Mouse (Mus musculus) CH12.LX (cell line): ENCODE data around the gene Rd3l. TPM values are rescaled to one million over a fixed set of nuclear protein-coding genes. Genes with fewer than 3 reads are reported as not detected.

ENCODE experiments used
- DNase-seq: peaks from one replicate; pipeline ENCODE4 v3.0.0-alpha.2; 2013; ENCODE audit errors: extremely low read depth
- H3K27ac ChIP-seq: 2 replicates; pipeline ENCODE4 v1.5.1; 2012; ENCODE audit warnings: low read depth, mild to moderate bottlenecking, control low read depth, moderate library complexity; ENCODE audit not compliant: insufficient read depth
- H3K27me3 ChIP-seq: replicated peaks from 2 replicates; pipeline ENCODE3; 2012; ENCODE audit warnings: inconsistent platforms
- H3K36me3 ChIP-seq, 2 experiments: replicated peaks in 1 of 2; 2 replicates each; pipeline versions ENCODE3 to v1.6.1; 2012; ENCODE audit warnings: inconsistent platforms in 1 of 2, low read length in 1 of 2, mild to moderate bottlenecking in 1 of 2, mixed read lengths in 1 of 2, moderate library complexity in 1 of 2; ENCODE audit not compliant: control insufficient read depth in 1 of 2, insufficient read depth in 1 of 2
- H3K4me1 ChIP-seq, 2 experiments: 2 replicates each; pipeline ENCODE4 v1.6.1; 2012; ENCODE audit warnings: inconsistent platforms in 1 of 2, moderate library complexity in 1 of 2; ENCODE audit not compliant: insufficient read depth in 2 of 2, control insufficient read depth in 1 of 2
- H3K4me2 ChIP-seq: 2 replicates; pipeline ENCODE4 v1.6.1; 2012; ENCODE audit warnings: low read depth, mild to moderate bottlenecking, control low read depth; ENCODE audit not compliant: poor library complexity, insufficient read depth, severe bottlenecking
- H3K4me3 ChIP-seq, 3 experiments: fragments of 150-350 bp in 1 of 3; sonication (generic) in 1 of 3; replicated peaks in 1 of 3; 2 replicates each; pipeline versions ENCODE3 to v1.5.1; 2011 to 2012; ENCODE audit warnings: low read depth in 2 of 3, low read length in 2 of 3, mild to moderate bottlenecking in 2 of 3, moderate library complexity in 2 of 3, control low read depth in 1 of 3, improper control_type of control experiment in 1 of 3, inconsistent platforms in 1 of 3, mixed read lengths in 1 of 3; ENCODE audit not compliant: poor library complexity in 1 of 3
- H3K79me2 ChIP-seq: replicated peaks from 2 replicates; pipeline ENCODE4 v1.6.1; 2012; ENCODE audit warnings: mild to moderate bottlenecking, moderate library complexity; ENCODE audit not compliant: control insufficient read depth, poor library complexity, insufficient read depth, severe bottlenecking; ENCODE audit errors: extremely low read depth
- H3K9ac ChIP-seq: 2 replicates; pipeline ENCODE4 v1.6.1; 2012; ENCODE audit warnings: low read depth, mild to moderate bottlenecking, control low read depth, moderate library complexity; ENCODE audit not compliant: insufficient read depth
- H3K9me3 ChIP-seq: replicated peaks from 2 replicates; pipeline ENCODE3; 2012; ENCODE audit warnings: low read length, inconsistent platforms, mixed read lengths
- CHD1 ChIP-seq: IDR thresholded peaks from 2 replicates; pipeline ENCODE4 v1.6.1; 2012; ENCODE audit warnings: low read depth, low read length, improper control_type of control experiment, inconsistent platforms
- CHD2 ChIP-seq: IDR thresholded peaks from 2 replicates; pipeline ENCODE4 v1.6.1; 2011; ENCODE audit warnings: low read length, improper control_type of control experiment
- CTCF ChIP-seq, 2 experiments: IDR thresholded peaks in 1 of 2; conservative IDR thresholded peaks in 1 of 2; 2 replicates each; pipeline ENCODE4 v1.5.1; 2011 to 2012; ENCODE audit warnings: low read depth in 2 of 2, low read length in 2 of 2, improper control_type of control experiment in 1 of 2, inconsistent platforms in 1 of 2, mild to moderate bottlenecking in 1 of 2, moderate library complexity in 1 of 2
- E2F4 ChIP-seq: IDR thresholded peaks from 2 replicates; pipeline ENCODE4 v1.6.1; 2011; ENCODE audit warnings: low read depth, low read length, improper control_type of control experiment; ENCODE audit not compliant: insufficient replicate concordance
- ETS1 ChIP-seq: conservative IDR thresholded peaks from 2 replicates; pipeline ENCODE4 v1.6.1; 2012; ENCODE audit warnings: low read depth, mild to moderate bottlenecking, inconsistent platforms, low read length, improper control_type of control experiment, moderate library complexity
- HCFC1 ChIP-seq: IDR thresholded peaks from 2 replicates; pipeline ENCODE4 v1.6.1; 2012; ENCODE audit warnings: low read depth, mild to moderate bottlenecking, inconsistent platforms, low read length, improper control_type of control experiment
- IRF4 ChIP-seq: IDR thresholded peaks from 2 replicates; pipeline ENCODE4 v1.6.1; 2014; ENCODE audit warnings: low read depth, mild to moderate bottlenecking, inconsistent platforms, low read length, improper control_type of control experiment
- JUN ChIP-seq: IDR thresholded peaks from 2 replicates; pipeline ENCODE4 v1.6.1; 2011; ENCODE audit warnings: low read depth, mild to moderate bottlenecking, low read length, improper control_type of control experiment, moderate library complexity; ENCODE audit not compliant: insufficient read depth
- JUND ChIP-seq: conservative IDR thresholded peaks from 2 replicates; pipeline ENCODE4 v1.6.1; 2011; ENCODE audit warnings: low read depth, low read length, improper control_type of control experiment
- MAX ChIP-seq: IDR thresholded peaks from 2 replicates; pipeline ENCODE4 v1.6.1; 2011; ENCODE audit warnings: low read length, improper control_type of control experiment
- MXI1 ChIP-seq: IDR thresholded peaks from 2 replicates; pipeline ENCODE4 v1.6.1; 2011; ENCODE audit warnings: mild to moderate bottlenecking, low read depth, low read length, improper control_type of control experiment
- NELFE ChIP-seq: IDR thresholded peaks from 2 replicates; pipeline ENCODE4 v1.6.1; 2011; ENCODE audit warnings: low read depth, low read length, improper control_type of control experiment
- NRF1 ChIP-seq: IDR thresholded peaks from 2 replicates; pipeline ENCODE4 v1.6.1; 2014; ENCODE audit warnings: low read depth, mild to moderate bottlenecking, inconsistent platforms, low read length, improper control_type of control experiment, moderate library complexity
- PAX5 ChIP-seq: IDR thresholded peaks from 2 replicates; pipeline ENCODE4 v1.6.1; 2012; ENCODE audit warnings: low read length, inconsistent platforms, mixed read lengths
- POLR2A ChIP-seq: IDR thresholded peaks from 2 replicates; pipeline ENCODE4 v1.6.1; 2011; ENCODE audit warnings: low read depth, mild to moderate bottlenecking, improper control_type of control experiment, low read length
- SMC3 ChIP-seq: IDR thresholded peaks from 2 replicates; pipeline ENCODE4 v1.6.1; 2011; ENCODE audit warnings: low read depth, low read length, improper control_type of control experiment
- TBP ChIP-seq: conservative IDR thresholded peaks from 2 replicates; pipeline ENCODE4 v1.6.1; 2011; ENCODE audit warnings: low read depth, low read length, improper control_type of control experiment
- TCF12 ChIP-seq: IDR thresholded peaks from 2 replicates; pipeline ENCODE4 v1.6.1; 2014; ENCODE audit warnings: low read depth, mild to moderate bottlenecking, inconsistent platforms, low read length, improper control_type of control experiment
- USF1 ChIP-seq: IDR thresholded peaks from 2 replicates; pipeline ENCODE4 v1.6.1; 2014; ENCODE audit warnings: low read depth, mild to moderate bottlenecking, inconsistent platforms, low read length, improper control_type of control experiment
- USF2 ChIP-seq: conservative IDR thresholded peaks from 2 replicates; pipeline ENCODE4 v1.6.1; 2011; ENCODE audit warnings: low read depth, low read length, improper control_type of control experiment
- ZC3H11A ChIP-seq: IDR thresholded peaks from 2 replicates; pipeline ENCODE4 v1.6.1; 2012; ENCODE audit warnings: low read depth, mild to moderate bottlenecking, inconsistent platforms, low read length, improper control_type of control experiment
- ZKSCAN1 ChIP-seq: IDR thresholded peaks from 2 replicates; pipeline ENCODE4 v1.6.1; 2012; ENCODE audit warnings: low read depth, inconsistent platforms, low read length, improper control_type of control experiment, borderline replicate concordance
- dilution Hi-C: fragments of 300-500 bp; cut with MboI; formaldehyde crosslinking; loops from 2 replicates; pipeline ENCODE4 v1.14.3; 2020; ENCODE audit warnings: low sequenced_read_pairs; ENCODE audit not compliant: extremely low pct_unique_long_range_greater_than_20kb, extremely low pct_ligation_motif_present
- in situ Hi-C: fragments of 300-500 bp; cut with MboI; formaldehyde crosslinking; loops from 3 replicates; pipeline ENCODE4 v1.14.3; 2019; ENCODE audit warnings: low sequenced_read_pairs, low pct_ligation_motif_present, low pct_unique_long_range_greater_than_20kb, mixed read lengths
- polyA plus RNA-seq: library from polyadenylated mRNA; unstranded; fragments of >175 nt; gene quantifications from 2 replicates; pipeline ENCODE4 v1.2.1, GENCODE M21; 2012; ENCODE audit warnings: low read depth; ENCODE audit not compliant: insufficient read length
- total RNA-seq, 2 experiments: library from RNA; depleted of rRNA; stranded (reverse); fragments of 300-350 nt in 1 of 2; fragments of >200 nt in 1 of 2; gene quantifications; 2 replicates each; pipeline ENCODE4 v1.2.3; 2012 to 2014

The Rd3l gene
- total and polyA plus RNA-seq, 3 experiments = not detected

DNA sequence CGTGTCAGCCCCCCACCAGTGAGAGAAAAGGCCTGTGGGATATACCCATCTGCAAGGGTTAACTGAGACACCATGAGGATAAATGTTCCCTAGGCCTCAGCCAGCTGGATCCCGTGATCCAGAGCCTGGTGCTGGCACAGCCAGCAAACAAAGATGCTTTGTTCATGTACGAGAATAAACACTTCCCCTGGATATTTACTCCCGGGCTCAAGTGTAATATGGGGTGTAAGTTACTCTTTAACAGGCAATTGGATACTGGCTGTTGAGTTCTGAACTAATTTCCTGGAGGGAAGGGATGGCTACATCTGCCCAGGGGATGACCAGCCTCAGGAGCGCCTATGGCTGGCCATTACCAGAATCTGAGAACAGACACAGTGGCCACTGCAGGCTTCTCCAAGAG, 29.4 kb downstream of the Rd3l start:
- Histone ChIP-seq H3K79me2 (no peaks in the 10 kb centered on the region), H3K4me3 (no peak overlapping the region), H3K9me3 (no peaks in the 10 kb centered on the region), H3K9ac (no peak overlapping the region), H3K27me3 (no peaks in the 10 kb centered on the region), H3K27ac (no peak overlapping the region), H3K4me1 (peaks cover 0 to 3% of the 10 kb centered on the region in 2 experiments; a peak in 1 of 4 replicates), H3K36me3 (no peaks in the 10 kb centered on the region), H3K4me2 (no peak overlapping the region)
- no peak for DNase-seq
- dilution Hi-C loops (no loop called here), in situ Hi-C loops (loop anchor here (5.0 to 10.0 kb wide), 2 partner anchors 209 to 297 kb away; no protein-coding TSS in a partner anchor)
- TF ChIP-seq ZC3H11A (no peak), POLR2A (no peak), NELFE (no peak), USF2 (no peak), IRF4 (no peak), CHD2 (no peak), MXI1 (no peak), CHD1 (no peak), HCFC1 (no peak), PAX5 (no peak), E2F4 (no peak), CTCF (conservative IDR thresholded peaks at IDR 0.05 in 1 of 2, IDR thresholded peaks at IDR 0.05 in 1 of 2; ENCODE audit: low read depth in 2 of 2, low read length in 2 of 2) (no peak), JUN (no peak), ETS1 (no peak), NRF1 (no peak), USF1 (no peak), ZKSCAN1 (no peak), MAX (no peak)

- dilution Hi-C loops = no loop called here
These were observed 30.6 kb downstream of the Rd3l start for GRCm38 (mm10) chr12:111950486-111950885.

More at GRCm38 (mm10) chr12:111950486-111950885, 30.6 kb downstream of the Rd3l start:
- H3K27me3 ChIP-seq = no peaks in the 10 kb centered on the region
- in situ Hi-C loops = loop anchor here (5.0 to 10.0 kb wide), 2 partner anchors 208 to 296 kb away; no protein-coding TSS in a partner anchor
- DNase-seq = no peak
- no peak overlapping the region for H3K27ac ChIP-seq
- H3K4me2 ChIP-seq = no peak overlapping the region
- TF ChIP-seq MXI1 (no peak), SMC3 (no peak), TBP (no peak), JUND (no peak), CHD2 (no peak), NELFE (no peak), TCF12 (no peak)
- no peak overlapping the region for H3K4me3 ChIP-seq
- no peaks in the 10 kb centered on the region for H3K36me3 ChIP-seq
- peaks cover 2 to 12% of the 10 kb centered on the region in 2 experiments; a peak in 3 of 4 replicates for H3K4me1 ChIP-seq
- no peak overlapping the region for H3K9ac ChIP-seq
- no peaks in the 10 kb centered on the region for H3K79me2 ChIP-seq
- H3K9me3 ChIP-seq = no peaks in the 10 kb centered on the region
